Mouse (Mus musculus): ENCODE results near the gene Elf5. TPM values are rescaled to one million over a fixed set of nuclear protein-coding genes. Genes with fewer than 3 reads are reported as not detected.

Gene Elf5
- not detected in 2 replicates for total RNA-seq (2021)
- long read RNA-seq, result 0 reads

GRCm38 (mm10) chr2:103411348-103411747 is at the start of gene Elf5:
Gene Elf5, plus strand, starts transcription at chr2:103411688.
- DNase-seq, result peak; percentile 22

GRCm38 (mm10) chr2:103372541-103372940 is 38.9 kb upstream of the Elf5 start:
- DNase-seq, result no peak

DNA sequence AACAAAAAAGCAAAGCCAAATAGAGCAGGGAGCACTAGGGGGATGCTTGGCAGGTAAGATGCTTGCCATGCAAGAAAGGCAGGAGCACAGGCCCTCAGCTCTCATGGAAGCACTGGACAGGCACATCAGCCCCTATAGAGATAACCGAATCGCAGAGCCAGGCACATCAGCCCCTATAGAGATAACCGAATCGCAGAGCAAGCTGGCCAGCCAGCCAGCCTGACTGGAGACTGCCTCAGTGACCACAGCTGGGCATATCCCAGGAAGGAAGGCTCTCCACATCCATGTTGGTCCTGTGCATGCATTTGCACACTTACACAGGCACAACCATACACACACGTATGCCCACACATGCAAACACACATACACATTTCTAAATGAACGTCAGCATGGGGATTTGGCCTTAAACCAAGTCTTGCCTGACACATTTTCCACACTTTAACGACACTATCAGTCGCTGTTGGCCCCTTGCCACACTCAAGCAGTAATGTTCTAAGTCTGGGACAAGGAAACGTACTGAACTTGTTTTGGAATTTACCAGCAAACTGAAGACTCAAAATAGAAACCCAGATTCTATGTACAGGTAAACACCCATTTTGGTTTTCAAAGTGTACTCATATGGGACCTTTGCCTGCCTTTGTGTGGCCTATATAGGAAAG is 31.9 kb upstream of the Elf5 start:
- no peak for DNase-seq

DNA sequence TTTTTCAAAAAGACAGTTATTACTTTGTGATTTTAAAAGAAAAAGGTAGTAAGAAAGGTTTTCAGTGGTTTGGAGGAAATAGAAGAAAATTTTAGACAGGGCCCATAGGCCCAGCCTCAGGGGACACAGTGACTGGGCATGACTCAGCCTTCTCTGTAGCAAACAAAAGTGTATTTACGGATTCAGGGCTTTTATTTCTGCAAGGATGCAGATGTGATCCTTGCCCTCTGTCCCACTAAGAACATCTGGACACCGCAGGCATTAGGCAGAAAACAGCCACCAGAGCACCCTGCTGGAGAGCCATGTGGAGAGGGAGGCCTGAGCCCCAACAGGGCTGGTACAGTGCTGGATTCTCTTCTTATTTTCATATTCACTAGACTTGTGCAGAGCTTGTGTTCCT is 29.3 kb upstream of the Elf5 start:
- DNase-seq, result no peak

DNA sequence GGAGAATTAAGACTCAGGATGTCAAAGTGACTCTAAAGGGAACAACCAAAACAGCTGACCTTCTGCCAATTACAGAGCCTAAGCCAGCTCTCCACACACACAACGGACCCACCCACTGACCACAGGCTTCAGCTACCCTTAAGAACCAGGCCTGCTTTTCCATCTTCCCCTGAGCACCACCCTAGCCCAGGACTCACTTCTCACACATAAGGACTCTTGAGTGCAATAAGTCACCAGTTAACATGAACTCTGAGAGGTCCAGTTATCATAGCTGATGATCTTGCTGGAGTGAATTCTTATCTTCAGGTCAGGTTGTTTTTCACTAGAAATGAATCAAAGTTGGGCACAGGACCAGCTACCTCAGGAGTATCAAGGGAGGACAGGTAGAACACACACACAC is 23.6 kb upstream of the Elf5 start:
- DNase-seq, result no peak

DNA sequence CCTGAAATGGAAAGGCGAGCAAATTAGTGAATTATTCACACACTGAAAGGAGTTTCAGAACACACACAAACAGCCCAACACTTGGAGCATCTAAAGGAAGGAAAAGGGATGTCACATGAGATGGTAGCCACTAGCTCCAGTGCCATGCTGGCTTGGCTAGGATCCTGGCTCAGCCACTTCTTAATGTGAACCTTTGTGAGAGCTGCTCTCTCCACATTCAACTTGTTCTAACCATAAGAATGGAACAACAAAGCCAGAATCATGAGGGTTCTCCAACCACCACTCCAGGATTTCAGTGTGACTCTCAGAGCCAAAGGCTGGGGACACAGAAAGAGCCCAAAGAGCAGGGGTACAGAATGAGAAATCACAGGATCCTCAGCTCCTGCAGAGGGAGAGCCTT is 23.2 kb upstream of the Elf5 start:
- DNase-seq, result no peak

GRCm38 (mm10) chr2:103390086-103390988 is 21.2 kb upstream of the Elf5 start:
- DNase-seq, result no peak

- no peak for DNase-seq
Observed at GRCm38 (mm10) chr2:103391626-103392025, 19.9 kb upstream of the Elf5 start.

- DNase-seq, result no peak
Observed at GRCm38 (mm10) chr2:103398110-103398509, 13.4 kb upstream of the Elf5 start.

GRCm38 (mm10) chr2:103400691-103401090 is 10.8 kb upstream of the Elf5 start:
- no peak for DNase-seq

DNA sequence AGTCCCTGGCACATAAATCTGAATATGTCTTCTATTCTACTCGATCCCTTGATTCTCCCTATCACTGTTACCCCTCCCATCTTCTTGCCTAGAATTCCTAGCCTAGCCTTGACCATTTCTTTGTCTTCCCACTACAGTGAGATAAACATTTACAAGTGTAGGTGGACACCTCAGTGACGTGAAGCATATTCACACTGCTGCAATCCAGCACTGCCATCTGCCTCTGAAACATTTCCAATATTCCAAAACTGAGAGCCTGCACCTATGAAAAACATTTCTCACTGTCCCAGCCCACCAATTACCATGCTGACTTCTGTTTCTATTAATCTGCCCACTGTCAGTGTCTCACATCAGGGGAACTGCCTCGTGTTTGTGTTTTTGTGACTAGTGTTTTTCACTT is 5.2 kb upstream of the Elf5 start:
- no peak for DNase-seq

DNA sequence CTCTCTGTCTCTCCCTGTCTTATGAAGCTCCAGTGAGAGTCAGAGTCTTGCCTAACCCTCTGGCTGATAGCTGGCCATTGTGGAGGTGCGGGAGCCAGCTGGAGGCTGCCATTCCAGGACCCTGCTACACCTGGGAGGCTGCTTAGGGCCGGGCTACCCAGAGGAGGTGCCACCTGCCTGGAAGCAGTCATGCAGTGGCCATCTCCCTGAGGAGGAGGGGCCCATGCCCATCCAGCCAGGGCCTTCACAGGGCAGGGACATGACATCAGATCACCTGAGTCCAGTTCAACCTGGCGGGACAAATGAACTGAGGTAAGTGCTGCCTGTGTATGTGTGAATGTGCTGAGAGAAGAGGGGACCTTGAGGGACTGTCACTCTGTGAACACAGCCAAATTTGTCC is 328 bp downstream of the Elf5 start:
- DNase-seq, result no peak

DNA sequence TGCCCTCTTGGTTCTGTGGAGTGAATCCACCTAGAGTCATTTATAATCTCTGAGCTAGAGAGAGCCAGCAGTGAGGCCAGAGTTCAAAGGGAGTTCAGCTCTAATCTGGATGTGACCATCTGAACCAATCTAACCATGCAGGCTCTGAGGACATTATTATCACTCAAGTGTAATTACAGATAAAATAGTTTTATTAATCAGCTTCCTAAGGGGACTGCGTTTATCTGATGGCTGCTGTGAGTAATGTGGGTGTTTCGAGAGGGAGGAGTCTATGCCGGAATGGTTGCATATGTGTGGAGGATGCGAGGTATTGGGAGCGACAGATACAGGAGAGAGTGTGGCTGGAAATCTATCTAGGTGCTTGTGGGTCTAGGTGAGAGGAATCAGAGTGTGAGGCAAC is 1.9 kb downstream of the Elf5 start:
- no peak for DNase-seq

DNA sequence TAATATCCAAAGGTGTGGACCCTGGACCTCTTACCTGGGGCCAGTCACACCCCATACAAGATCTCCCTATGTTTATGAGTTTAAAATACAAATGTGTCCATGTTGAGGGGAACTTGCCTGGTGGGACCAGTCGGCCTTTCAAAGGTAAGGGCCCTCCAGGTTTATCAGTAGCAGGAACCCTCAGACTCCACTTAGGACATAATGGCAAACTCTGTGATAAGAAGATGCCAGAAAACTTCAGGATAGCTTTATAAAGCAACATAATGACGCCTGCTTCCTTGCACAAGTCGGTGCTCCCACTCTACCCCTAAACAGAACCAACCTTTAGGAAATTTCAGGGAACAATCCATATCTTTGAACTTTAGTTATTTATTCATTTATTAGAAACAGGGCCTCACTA is 4.3 kb downstream of the Elf5 start:
- no peak for DNase-seq

- DNase-seq, result no peak
Observed at GRCm38 (mm10) chr2:103420650-103421507, 9.4 kb downstream of the Elf5 start.

GRCm38 (mm10) chr2:103423884-103424283 is 12.4 kb downstream of the Elf5 start:
- DNase-seq, result no peak

GRCm38 (mm10) chr2:103424349-103425026 is 13.0 kb downstream of the Elf5 start:
- DNase-seq, result peak; percentile 48

GRCm38 (mm10) chr2:103425456-103426063 is 14.1 kb downstream of the Elf5 start:
- DNase-seq, result no peak

DNA sequence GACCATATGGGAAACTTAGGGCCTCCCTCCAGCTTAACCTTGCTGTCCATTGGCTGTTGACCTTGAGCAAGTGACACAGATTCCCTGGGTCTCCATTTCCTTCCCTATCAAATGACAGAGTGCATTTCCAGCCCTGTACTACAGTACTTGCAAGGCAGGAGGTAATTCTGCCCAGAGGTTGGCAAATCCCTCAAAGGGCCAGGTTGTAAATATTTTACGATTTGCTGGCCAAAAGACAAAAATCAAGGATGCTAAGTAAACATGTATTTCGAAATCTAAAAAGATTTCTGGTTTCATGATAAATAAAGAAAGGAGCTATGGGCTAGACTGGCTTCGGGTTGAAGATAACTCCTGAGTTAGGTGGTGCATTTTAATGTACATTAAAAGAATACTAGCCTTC is 16.9 kb downstream of the Elf5 start:
- no peak for DNase-seq

GRCm38 (mm10) chr2:103430712-103431111 is 19.2 kb downstream of the Elf5 start:
- no peak for DNase-seq

DNA sequence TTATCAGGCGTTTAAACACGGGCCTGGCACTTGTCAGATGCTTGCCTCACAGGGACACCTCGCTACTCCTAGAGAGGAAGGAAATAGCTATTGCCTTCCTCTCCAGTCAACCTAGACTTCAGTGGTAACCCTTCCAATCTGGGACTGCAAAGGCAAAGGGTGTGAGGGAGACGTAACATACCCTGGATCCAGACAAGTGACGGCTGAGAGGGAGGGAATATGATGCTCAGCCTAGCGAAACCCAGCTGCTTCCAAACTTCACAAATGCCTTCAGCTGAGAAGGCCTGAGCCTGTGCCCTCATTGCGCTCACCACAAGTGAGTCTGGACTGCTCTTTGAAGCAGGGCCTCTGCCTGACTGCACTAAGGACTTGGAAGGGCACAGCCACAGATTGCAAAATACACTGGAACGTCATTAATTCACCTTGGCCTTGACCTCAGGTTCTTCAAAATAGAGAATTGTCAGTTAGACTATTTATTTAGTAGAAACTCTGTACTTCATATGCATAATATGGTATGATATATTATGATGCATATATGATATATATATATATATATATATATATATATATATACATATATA is 21.3 kb downstream of the Elf5 start:
- no peak for DNase-seq

Data from adrenal gland, postnatal 25 days (tissue).